Mouse (Mus musculus) midbrain, embryonic 11.5 days (tissue): ENCODE data around the gene Hspd1. TPM values are rescaled to one million over a fixed set of nuclear protein-coding genes. Genes with fewer than 3 reads are reported as not detected.

Experiments used
- ATAC-seq: fragments of 200-750 bp; cut with Nextera tagmentation; 2 replicates; pipeline ENCODE4 v1.8.0; 2017; ENCODE audit warnings: moderate TSS enrichment, moderate library complexity; ENCODE audit not compliant: low FRiP score
- DNase-seq: peaks from one replicate; pipeline ENCODE4 v3.0.0; 2015; ENCODE audit warnings: low spot score; ENCODE audit errors: missing footprints
- H3K27ac ChIP-seq: fragments of 300-500 bp; sonication (generic); 2 replicates; pipeline ENCODE4 v1.5.1; 2014; ENCODE audit warnings: low read depth, low read length
- H3K27me3 ChIP-seq: fragments of 300-500 bp; sonication (generic); 2 replicates; pipeline ENCODE4 v1.6.1; 2014; ENCODE audit warnings: mild to moderate bottlenecking, low read length, moderate library complexity, mixed read lengths; ENCODE audit not compliant: control insufficient read depth, insufficient read depth
- H3K36me3 ChIP-seq: fragments of 300-500 bp; sonication (generic); 2 replicates; pipeline ENCODE4 v1.6.1; 2014; ENCODE audit warnings: mild to moderate bottlenecking, low read length, moderate library complexity, mixed read lengths; ENCODE audit not compliant: control insufficient read depth, insufficient read depth
- H3K4me1 ChIP-seq: fragments of 300-500 bp; sonication (generic); 2 replicates; pipeline ENCODE4 v1.6.1; 2014; ENCODE audit warnings: low read length; ENCODE audit not compliant: control insufficient read depth, insufficient read depth
- H3K4me2 ChIP-seq: fragments of 300-500 bp; sonication (generic); 2 replicates; pipeline ENCODE4 v1.6.1; 2014; ENCODE audit warnings: mild to moderate bottlenecking, moderate library complexity
- H3K4me3 ChIP-seq: fragments of 300-500 bp; sonication (generic); 2 replicates; pipeline ENCODE4 v1.5.1; 2014; ENCODE audit warnings: low read depth, low read length
- H3K9ac ChIP-seq: fragments of 300-500 bp; sonication (generic); 2 replicates; pipeline ENCODE4 v1.6.1; 2014; ENCODE audit warnings: low read length
- H3K9me3 ChIP-seq: fragments of 300-500 bp; sonication (generic); 2 replicates; pipeline ENCODE4 v1.6.1; 2016; ENCODE audit warnings: low read length; ENCODE audit not compliant: control insufficient read depth
- WGBS: fragments of 180-500 bp; shearing (Covaris S2); extraction: QIAGEN DNeasy Blood & Tissue Kit; methylation state at CpG from one replicate; pipeline ENCODE4 v1.1.7; 2014; 5-methylcytosine and 5-hydroxymethylcytosine counted together
- polyA plus RNA-seq: library from polyadenylated mRNA; unstranded; fragments of >200 nt; fragmentation: Nextera tagmentation; extraction: Ambion mirVana; gene quantifications from 2 replicates; pipeline ENCODE4 v1.2.1, GENCODE M21; 2014

Gene Hspd1
- polyA plus RNA-seq, 1 experiment from 2014 or later: 409 TPM

GRCm38 (mm10) chr1:55031026-55031779, 56.8 kb downstream of the Hspd1 start:
- Histone ChIP-seq H3K36me3 (no peaks in the 10 kb centered on the region), H3K4me2 (no peak overlapping the region), H3K27me3 (no peaks in the 10 kb centered on the region), H3K9me3 (no peaks in the 10 kb centered on the region), H3K9ac (no peak overlapping the region), H3K4me1 (no peaks in the 10 kb centered on the region), H3K27ac (no peak overlapping the region), H3K4me3 (no peak overlapping the region)
- no peak for DNase-seq
- no peak for ATAC-seq

DNA sequence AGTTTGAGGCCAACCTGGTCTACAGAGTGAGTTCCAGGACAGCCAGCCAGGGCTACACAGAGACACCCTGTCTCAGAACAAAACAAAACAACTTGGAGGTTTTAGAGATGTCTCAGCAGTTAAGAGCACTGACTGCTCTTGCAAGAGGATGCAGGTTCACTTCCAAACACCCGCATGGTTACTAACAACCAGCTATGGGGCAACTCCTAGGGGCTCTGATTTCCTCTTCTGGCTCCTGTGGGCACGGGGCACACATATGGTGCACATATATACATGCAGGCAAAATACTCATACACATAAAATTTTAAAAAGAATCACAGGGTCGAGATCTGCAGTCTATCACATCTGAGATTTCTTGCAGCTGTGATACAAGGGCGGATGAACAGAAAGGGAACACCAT, 58.6 kb downstream of the Hspd1 start:
- Histone ChIP-seq H3K27ac (no peak overlapping the region), H3K9ac (no peak overlapping the region), H3K27me3 (no peaks in the 10 kb centered on the region), H3K36me3 (no peaks in the 10 kb centered on the region), H3K4me2 (no peak overlapping the region), H3K4me1 (no peaks in the 10 kb centered on the region; the same call in none of the 2 replicates), H3K4me3 (no peak overlapping the region), H3K9me3 (no peaks in the 10 kb centered on the region)
- ATAC-seq: no peak
- WGBS: 66% methylated on average over 4 of the region's 4 CpGs
- no peak for DNase-seq

DNA sequence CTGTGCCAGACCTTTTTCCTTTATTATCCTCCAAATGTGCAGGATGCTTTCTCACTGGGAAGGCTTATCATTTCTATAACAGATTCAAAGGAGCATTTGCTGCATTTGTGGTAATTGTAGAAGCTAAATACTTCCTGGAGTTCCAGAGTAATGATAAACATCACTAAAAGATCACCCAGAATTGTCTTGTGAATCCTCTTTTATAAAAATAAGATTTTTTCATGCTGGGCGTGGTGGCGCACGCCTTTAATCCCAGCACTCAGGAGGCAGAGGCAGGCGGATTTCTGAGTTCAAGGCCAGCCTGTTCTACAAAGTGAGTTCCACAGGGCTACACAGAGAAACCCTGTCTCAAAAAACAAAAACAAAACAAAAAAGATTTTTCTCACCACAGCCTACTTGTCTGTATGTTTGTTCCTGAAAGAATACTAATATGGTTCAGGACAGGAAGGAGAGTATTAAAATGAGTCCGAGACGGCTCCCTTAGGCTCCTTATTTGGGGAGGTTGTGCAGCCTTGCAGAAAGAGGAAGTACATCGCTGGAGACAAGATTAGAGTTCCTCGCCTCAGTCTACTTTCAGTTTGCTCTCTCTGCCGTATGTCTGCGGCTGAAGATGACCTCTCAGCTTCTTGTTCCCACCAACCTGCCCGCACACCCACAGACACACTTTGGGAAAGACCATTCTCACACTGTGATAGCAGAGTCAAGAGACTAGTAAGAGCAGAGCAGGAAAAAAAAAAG, 59.4 kb downstream of the Hspd1 start:
- Histone ChIP-seq H3K27me3 (no peaks in the 10 kb centered on the region), H3K27ac (no peak overlapping the region), H3K4me3 (no peak overlapping the region), H3K9me3 (no peaks in the 10 kb centered on the region), H3K36me3 (no peaks in the 10 kb centered on the region), H3K9ac (no peak overlapping the region), H3K4me1 (no peaks in the 10 kb centered on the region; the same call in none of the 2 replicates), H3K4me2 (no peak overlapping the region)
- ATAC-seq (no peak), DNase-seq (no peak)
- 88% methylated on average over 11 of the region's 11 CpGs for WGBS

GRCm38 (mm10) chr1:55027966-55028365, 60.1 kb downstream of the Hspd1 start:
- no peak for ATAC-seq
- Histone ChIP-seq H3K4me1 (no peaks in the 10 kb centered on the region; the same call in none of the 2 replicates), H3K4me3 (no peak overlapping the region), H3K9me3 (no peaks in the 10 kb centered on the region), H3K27ac (no peak overlapping the region), H3K9ac (no peak overlapping the region; the same call in 1 of the 2 replicates), H3K4me2 (peak overlapping the region; percentile 45; the same call in 1 of the 2 replicates), H3K36me3 (no peaks in the 10 kb centered on the region), H3K27me3 (no peaks in the 10 kb centered on the region)
- 90% methylated on average over 1 of the region's 1 CpGs for WGBS
- no peak for DNase-seq

Other genes starting within 250 kb of the Hspd1 start
- 10.1 and 14.0 TPM in 2 replicates for gene Ankrd44, start 161.9 kb downstream of the Hspd1 start, polyA plus RNA-seq
- gene Sf3b1, start 60.8 kb downstream of the Hspd1 start, polyA plus RNA-seq: 365 and 366 TPM in 2 replicates
- gene Coq10b, start 35.5 kb downstream of the Hspd1 start, polyA plus RNA-seq: 33.8 and 38.3 TPM in 2 replicates
- gene Hspe1, start 111 bp downstream of the Hspd1 start, polyA plus RNA-seq: 517 and 525 TPM in 2 replicates
- 148 and 177 TPM in 2 replicates for gene Mob4, start 43.0 kb upstream of the Hspd1 start, polyA plus RNA-seq
- 6.4 and 7.3 TPM in 2 replicates for gene Rftn2, start 138.5 kb upstream of the Hspd1 start, polyA plus RNA-seq
- gene Mars2, start 148.9 kb upstream of the Hspd1 start, polyA plus RNA-seq: 2.8 and 2.9 TPM in 2 replicates